Comparison of ENCODE assay signal across 8 mouse cellular contexts in the genomic region with DNA sequence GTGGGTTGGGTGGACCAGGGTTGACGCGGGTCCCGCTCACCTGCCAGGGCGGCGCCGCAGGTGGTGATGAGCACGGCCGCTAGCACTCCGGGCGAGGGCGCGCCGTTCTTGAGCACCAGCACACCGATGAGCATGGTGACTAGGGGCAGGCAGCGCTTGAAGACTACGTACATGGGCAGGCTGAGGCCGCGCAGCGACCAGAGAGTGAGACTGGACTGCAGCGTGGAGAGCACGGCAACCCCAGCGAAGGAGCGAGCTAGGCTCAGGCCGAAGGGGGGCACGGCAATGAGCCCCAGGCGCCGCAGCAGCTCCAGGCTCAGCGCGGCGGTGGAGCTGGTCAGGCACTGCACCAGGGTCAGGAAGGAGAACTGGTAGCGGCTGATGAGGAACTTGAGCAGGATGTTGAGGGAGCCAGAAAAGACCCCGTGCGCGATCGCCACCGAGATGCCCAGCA. TPM values are rescaled to one million over a fixed set of nuclear protein-coding genes. Genes with fewer than 3 reads are reported as not detected.
DNase-seq lines count a peak whose midpoint lies in the region; ATAC-seq and TF ChIP-seq lines count a peak whose summit lies in the region.

No protein-coding gene starts in this region.

- intact Hi-C loops in heart, postnatal 25 days (cut with DNase I), result no loop called here

- TF ChIP-seq CTCF in ES-Bruce4 (IDR thresholded peaks at IDR 0.05; ENCODE audit: low read depth, low read length), result no peak
- no peak for TF ChIP-seq CTCF in liver, embryonic 14.5 days (IDR thresholded peaks at IDR 0.05; ENCODE audit: low read depth)
- TF ChIP-seq CTCF in small intestine, adult 2 months (IDR thresholded peaks at IDR 0.05; ENCODE audit: extremely low read depth, insufficient read length, insufficient replicate concordance, low read depth, low read length), result no peak

- no peaks in the 10 kb centered on the region for H3K36me3 ChIP-seq in ES-Bruce4 (ENCODE audit: control insufficient read depth, insufficient read depth, low read length, poor library complexity, severe bottlenecking)
- H3K36me3 ChIP-seq in hindbrain, embryonic 10.5 days, result no peaks in the 10 kb centered on the region
- H3K36me3 ChIP-seq in liver, embryonic 14.5 days (replicated peaks; ENCODE audit: control insufficient read depth, insufficient read depth, low read depth), result no peaks in the 10 kb centered on the region
- no peaks in the 10 kb centered on the region for H3K36me3 ChIP-seq in small intestine, adult 2 months (ENCODE audit: control insufficient read depth, insufficient read depth, low read length)

- peak; percentile 82 for DNase-seq in heart, adult 11 months
- DNase-seq in heart, postnatal 25 days (ENCODE audit: low spot score), result no peak
- DNase-seq in embryo, embryonic 11.5 days (ENCODE audit: low read depth, low spot score), result peak; percentile 20
- peak; percentile 69 for DNase-seq in hindbrain, embryonic 10.5 days (ENCODE audit: low spot score)
- DNase-seq in liver, embryonic 14.5 days (ENCODE audit: low read depth in 3 of 3, low spot score in 3 of 3), result no peak
- no peak for DNase-seq in frontal cortex, adult 2 months (ENCODE audit: extremely low spot score in 1 of 2, low spot score in 1 of 2)

- peak overlapping the region; percentile 76 for H3K4me3 ChIP-seq in ES-Bruce4 (ENCODE audit: low read depth, low read length)
- peak overlapping the region; percentile 67 for H3K4me3 ChIP-seq in hindbrain, embryonic 10.5 days
- peak overlapping the region; percentile 41 to 49 for H3K4me3 ChIP-seq in liver, embryonic 14.5 days (ENCODE audit: insufficient read depth in 1 of 2, low read depth in 2 of 2, low read length in 2 of 2)
- H3K4me3 ChIP-seq in small intestine, adult 2 months (ENCODE audit: low read depth, low read length), result peak overlapping the region; percentile 47

- no peaks in the 10 kb centered on the region for H3K4me1 ChIP-seq in ES-Bruce4 (ENCODE audit: control insufficient read depth, insufficient read depth, low read length)
- H3K4me1 ChIP-seq in hindbrain, embryonic 10.5 days (replicated peaks), result peaks cover 33% of the 10 kb centered on the region
- H3K4me1 ChIP-seq in liver, embryonic 14.5 days (replicated peaks; ENCODE audit: control insufficient read depth in 2 of 2, insufficient read depth in 2 of 2, low read length in 1 of 2), result peaks cover 0 to 4% of the 10 kb centered on the region in 2 experiments; a peak in 1 of 4 replicates
- peaks cover 19% of the 10 kb centered on the region for H3K4me1 ChIP-seq in small intestine, adult 2 months (ENCODE audit: control insufficient read depth, insufficient read depth, insufficient read length, low read length)

- WGBS in hindbrain, embryonic 10.5 days, result under 1% methylated on average over 36 of the region's 36 CpGs
- under 1% methylated on average over 36 of the region's 36 CpGs for WGBS in liver, embryonic 14.5 days (ENCODE audit: insufficient replicate concordance)
- under 1% methylated on average over 36 of the region's 36 CpGs for WGBS in small intestine, adult 2 months

- TF ChIP-seq EP300 in ES-Bruce4 (IDR thresholded peaks at IDR 0.05; ENCODE audit: insufficient read depth, low read depth, low read length), result no peak
- TF ChIP-seq EP300 in liver, embryonic 14.5 days (IDR thresholded peaks at IDR 0.05; ENCODE audit: low read depth), result no peak

- H3K9ac ChIP-seq in ES-Bruce4 (ENCODE audit: low read depth, poor library complexity, severe bottlenecking), result peak overlapping the region; percentile 24
- no peak overlapping the region for H3K9ac ChIP-seq in liver, embryonic 14.5 days (replicated peaks)

- peaks cover 15% of the 10 kb centered on the region for H3K27me3 ChIP-seq in ES-Bruce4 (ENCODE audit: control insufficient read depth, insufficient read depth, low read length, poor library complexity, severe bottlenecking)
- H3K27me3 ChIP-seq in hindbrain, embryonic 10.5 days (ENCODE audit: insufficient read depth, poor library complexity, severe bottlenecking), result peaks cover 85% of the 10 kb centered on the region
- H3K27me3 ChIP-seq in liver, embryonic 14.5 days (ENCODE audit: control insufficient read depth, insufficient read depth, low read length), result peaks cover 51% of the 10 kb centered on the region
- peaks cover 48% of the 10 kb centered on the region for H3K27me3 ChIP-seq in small intestine, adult 2 months (ENCODE audit: control insufficient read depth, insufficient read depth, low read length)

- H3K4me2 ChIP-seq in liver, embryonic 14.5 days (ENCODE audit: low read depth), result peak overlapping the region; percentile 64

- ATAC-seq in liver, embryonic 14.5 days (ENCODE audit: insufficient read depth), result no peak

- H3K9me3 ChIP-seq in ES-Bruce4 (replicated peaks; ENCODE audit: control insufficient read depth, insufficient read depth, low read length, poor library complexity, severe bottlenecking), result no peaks in the 10 kb centered on the region
- no peaks in the 10 kb centered on the region for H3K9me3 ChIP-seq in hindbrain, embryonic 10.5 days
- no peaks in the 10 kb centered on the region for H3K9me3 ChIP-seq in liver, embryonic 14.5 days (ENCODE audit: control insufficient read depth, low read length)

- no peak for TF ChIP-seq POLR2A in ES-Bruce4 (IDR thresholded peaks at IDR 0.05; ENCODE audit: insufficient read depth, low read length)
- no peak for TF ChIP-seq POLR2A in small intestine, adult 2 months (IDR thresholded peaks at IDR 0.05; ENCODE audit: low read depth, low read length)

- H3K27ac ChIP-seq in ES-Bruce4 (ENCODE audit: insufficient read depth, low read length), result no peak overlapping the region
- H3K27ac ChIP-seq in hindbrain, embryonic 10.5 days, result peak overlapping the region; percentile 64
- H3K27ac ChIP-seq in liver, embryonic 14.5 days, result no peak overlapping the region
- no peak overlapping the region for H3K27ac ChIP-seq in small intestine, adult 2 months (ENCODE audit: insufficient read depth, low read depth, low read length)

RNA-seq across cellular contexts. Expression of a gene that starts 0.7 kb away (rescaled TPM):
- not detected for total RNA-seq in heart, postnatal 25 days (2021)
- polyA plus RNA-seq in ES-Bruce4 (2011; ENCODE audit: insufficient read depth, insufficient read length, low read depth, missing spikeins), result not detected in 2 replicates
- polyA plus RNA-seq in hindbrain, embryonic 10.5 days (2016; fragmentation: Nextera tagmentation; extraction: Ambion mirVana), result 0.71 and 0.78 TPM in 2 replicates
- 1.8 and 2.2 TPM in 2 replicates for polyA plus RNA-seq in liver, embryonic 14.5 days (2012; rRNA removed)
- 1.8 and 2.4 TPM in 2 replicates for polyA plus RNA-seq in liver, embryonic 14.5 days (2014; fragmentation: Nextera tagmentation; extraction: Ambion mirVana)
- 0.94 and 1.0 TPM in 2 replicates for polyA plus RNA-seq in small intestine, adult 2 months (2012; rRNA removed)
- 7.5 and 8.9 TPM in 2 replicates for polyA plus RNA-seq in frontal cortex, adult 2 months (2012; rRNA removed)

RNA-seq across cellular contexts. Expression of a gene that starts 56.9 kb away (rescaled TPM):
- 10 to 100 TPM; 25.5 to 28.9 TPM for total RNA-seq in heart, postnatal 25 days (2021)
- 32.4 and 36.7 TPM in 2 replicates for polyA plus RNA-seq in ES-Bruce4 (2011; ENCODE audit: insufficient read depth, insufficient read length, low read depth, missing spikeins)
- polyA plus RNA-seq in hindbrain, embryonic 10.5 days (2016; fragmentation: Nextera tagmentation; extraction: Ambion mirVana), result 31.7 and 33.0 TPM in 2 replicates
- 9.9 and 13.3 TPM in 2 replicates for polyA plus RNA-seq in liver, embryonic 14.5 days (2012; rRNA removed)
- 30.7 and 30.8 TPM in 2 replicates for polyA plus RNA-seq in liver, embryonic 14.5 days (2014; fragmentation: Nextera tagmentation; extraction: Ambion mirVana)
- polyA plus RNA-seq in small intestine, adult 2 months (2012; rRNA removed), result 10.3 and 26.1 TPM in 2 replicates
- polyA plus RNA-seq in frontal cortex, adult 2 months (2012; rRNA removed), result 31.8 and 36.1 TPM in 2 replicates

Comparison
In these comparisons a context has a peak if more than half of its experiments do, and no peak if none do; other contexts are left out.
1. DNase-seq: peak in heart, adult 11 months (single experiment), embryo, embryonic 11.5 days (single experiment) and hindbrain, embryonic 10.5 days (single experiment); none in heart, postnatal 25 days (single experiment), liver, embryonic 14.5 days (0 of 3) and frontal cortex, adult 2 months (0 of 2).
2. Peak in every context shown above with its lines, with median percentiles within 50 percentile points of each other: H3K4me3 ChIP-seq.